8 mouse cellular contexts compared by ENCODE assay signal in genomic region chr12:65075085-65075732, GRCm38 (mm10). TPM values are rescaled to one million over a fixed set of nuclear protein-coding genes. Genes with fewer than 3 reads are reported as not detected.
DNase-seq lines count a peak whose midpoint lies in the region; ATAC-seq and TF ChIP-seq lines count a peak whose summit lies in the region.

Fancm (plus strand) TSS chr12:65075603.

- dilution Hi-C loops in CH12.LX (cut with MboI; ENCODE audit: extremely low pct_ligation_motif_present, extremely low pct_unique_long_range_greater_than_20kb, low sequenced_read_pairs) = no loop called here

- peak; percentile 93 for DNase-seq in CH12.LX (ENCODE audit: extremely low read depth)
- peak; percentile 91 for DNase-seq in c-Kit-positive CD71-positive TER-119-negative erythroid progenitor cells, embryonic 14.5 days (ENCODE audit: low read depth)
- DNase-seq in forebrain, embryonic 11.5 days (ENCODE audit: low spot score) = peak; percentile 91
- peak; percentile 94 for DNase-seq in kidney, postnatal 36 days
- DNase-seq in telencephalon, adult 2 months (ENCODE audit: low read depth, low spot score) = peak; percentile 84

- peak; percentile 42 for ATAC-seq in forebrain, embryonic 11.5 days (replicated peaks; ENCODE audit: low FRiP score)
- peak; percentile 43 for ATAC-seq in heart, embryonic 16.5 days (replicated peaks; ENCODE audit: extremely low read depth, insufficient read depth, low FRiP score)
- ATAC-seq in liver, embryonic 15.5 days (ENCODE audit: insufficient read depth) = peak; percentile 29
- peak; percentile 35 for ATAC-seq in neural tube, embryonic 12.5 days (ENCODE audit: low FRiP score, low read depth)

- in situ Hi-C loops in CH12.LX (cut with MboI; ENCODE audit: low pct_ligation_motif_present, low pct_unique_long_range_greater_than_20kb, low sequenced_read_pairs) = no loop called here

- peak; percentile 96 for TF ChIP-seq POLR2A in CH12.LX (IDR thresholded peaks at IDR 0.05; ENCODE audit: low read depth, low read length)

- H3K4me2 ChIP-seq in CH12.LX (ENCODE audit: insufficient read depth, low read depth, poor library complexity, severe bottlenecking) = peak within 1 kb of the TSS; percentile 74
- peak within 1 kb of the TSS; percentile 67 for H3K4me2 ChIP-seq in forebrain, embryonic 11.5 days (ENCODE audit: low read depth, low read length, severe bottlenecking)
- peak within 1 kb of the TSS; percentile 87 for H3K4me2 ChIP-seq in heart, embryonic 16.5 days (ENCODE audit: low read depth, low read length)
- peak within 1 kb of the TSS; percentile 92 for H3K4me2 ChIP-seq in liver, embryonic 15.5 days
- peak within 1 kb of the TSS; percentile 79 for H3K4me2 ChIP-seq in neural tube, embryonic 12.5 days (replicated peaks)

- no peak for TF ChIP-seq RAD21 in CH12.LX (IDR thresholded peaks at IDR 0.05; ENCODE audit: low read depth, low read length)

- TF ChIP-seq EP300 in CH12.LX (IDR thresholded peaks at IDR 0.05; ENCODE audit: low read length) = no peak

- peaks cover 4 to 23% of the 10 kb centered on the region in 2 experiments for H3K36me3 ChIP-seq in CH12.LX (replicated peaks in 1 of 2; ENCODE audit: control insufficient read depth in 1 of 2, insufficient read depth in 1 of 2, low read length in 1 of 2)
- no peaks in the 10 kb centered on the region for H3K36me3 ChIP-seq in forebrain, embryonic 11.5 days (ENCODE audit: control insufficient read depth, insufficient read depth, low read length)
- peaks cover 5% of the 10 kb centered on the region; the same call in 1 of the 2 replicates for H3K36me3 ChIP-seq in heart, embryonic 16.5 days (ENCODE audit: control insufficient read depth, insufficient read depth)
- H3K36me3 ChIP-seq in liver, embryonic 15.5 days (replicated peaks) = peaks cover 12% of the 10 kb centered on the region
- H3K36me3 ChIP-seq in neural tube, embryonic 12.5 days = peaks cover 3% of the 10 kb centered on the region

- H3K4me3 ChIP-seq in CH12.LX (replicated peaks in 1 of 3; ENCODE audit: low read depth in 2 of 3, low read length in 2 of 3, poor library complexity in 1 of 3) = peak within 1 kb of the TSS; percentile 92 to 95 (median 94)
- H3K4me3 ChIP-seq in forebrain, embryonic 11.5 days (ENCODE audit: low read depth, low read length) = peak within 1 kb of the TSS; percentile 87
- H3K4me3 ChIP-seq in heart, embryonic 16.5 days (ENCODE audit: low read length) = peak within 1 kb of the TSS; percentile 79
- H3K4me3 ChIP-seq in liver, embryonic 15.5 days (replicated peaks) = peak within 1 kb of the TSS; percentile 94
- peak within 1 kb of the TSS; percentile 91 for H3K4me3 ChIP-seq in neural tube, embryonic 12.5 days

- no peak for TF ChIP-seq CTCF in CH12.LX (conservative IDR thresholded peaks at IDR 0.05 in 1 of 2, IDR thresholded peaks at IDR 0.05 in 1 of 2; ENCODE audit: low read depth in 2 of 2, low read length in 2 of 2)

- H3K27ac ChIP-seq in CH12.LX (ENCODE audit: insufficient read depth, low read depth) = peak within 1 kb of the TSS; percentile 55
- H3K27ac ChIP-seq in forebrain, embryonic 11.5 days (ENCODE audit: low read depth, low read length) = peak within 1 kb of the TSS; percentile 51; the same call in 1 of the 2 replicates
- peak within 1 kb of the TSS; percentile 95 for H3K27ac ChIP-seq in heart, embryonic 16.5 days (ENCODE audit: low read length)
- H3K27ac ChIP-seq in liver, embryonic 15.5 days (replicated peaks) = peak within 1 kb of the TSS; percentile 90
- peak within 1 kb of the TSS; percentile 81 for H3K27ac ChIP-seq in neural tube, embryonic 12.5 days

- H3K4me1 ChIP-seq in CH12.LX (ENCODE audit: control insufficient read depth in 1 of 2, insufficient read depth in 2 of 2) = peaks cover 4 to 28% of the 10 kb centered on the region in 2 experiments; a peak in 3 of 4 replicates
- 0 out of 2 replicates have a peak, but pooled peaks cover 6% of the 10 kb centered on the region for H3K4me1 ChIP-seq in forebrain, embryonic 11.5 days (replicated peaks; ENCODE audit: control insufficient read depth, insufficient read depth, low read length)
- peaks cover 28% of the 10 kb centered on the region for H3K4me1 ChIP-seq in heart, embryonic 16.5 days (ENCODE audit: control insufficient read depth, insufficient read depth, low read length)
- peaks cover 46% of the 10 kb centered on the region for H3K4me1 ChIP-seq in liver, embryonic 15.5 days (replicated peaks)
- peaks cover 20% of the 10 kb centered on the region for H3K4me1 ChIP-seq in neural tube, embryonic 12.5 days

- H3K9ac ChIP-seq in CH12.LX (ENCODE audit: insufficient read depth, low read depth) = peak within 1 kb of the TSS; percentile 86
- peak within 1 kb of the TSS; percentile 80 for H3K9ac ChIP-seq in forebrain, embryonic 11.5 days (ENCODE audit: low read length)
- peak within 1 kb of the TSS; percentile 96 for H3K9ac ChIP-seq in heart, embryonic 16.5 days (ENCODE audit: low read length)
- peak within 1 kb of the TSS; percentile 86 for H3K9ac ChIP-seq in liver, embryonic 15.5 days
- peak within 1 kb of the TSS; percentile 89 for H3K9ac ChIP-seq in neural tube, embryonic 12.5 days

- no peaks in the 10 kb centered on the region for H3K27me3 ChIP-seq in CH12.LX (replicated peaks)
- no peaks in the 10 kb centered on the region for H3K27me3 ChIP-seq in forebrain, embryonic 11.5 days (ENCODE audit: control insufficient read depth, insufficient read depth, low read length)
- no peaks in the 10 kb centered on the region for H3K27me3 ChIP-seq in heart, embryonic 16.5 days (ENCODE audit: control insufficient read depth, insufficient read depth, low read length)
- no peaks in the 10 kb centered on the region for H3K27me3 ChIP-seq in liver, embryonic 15.5 days
- no peaks in the 10 kb centered on the region for H3K27me3 ChIP-seq in neural tube, embryonic 12.5 days (replicated peaks)

- WGBS in forebrain, embryonic 11.5 days = 2% methylated on average over 39 of the region's 39 CpGs
- WGBS in heart, embryonic 16.5 days = 2% methylated on average over 39 of the region's 39 CpGs
- 2% methylated on average over 39 of the region's 39 CpGs for WGBS in liver, embryonic 15.5 days (ENCODE audit: insufficient replicate concordance)
- WGBS in neural tube, embryonic 12.5 days = 3% methylated on average over 39 of the region's 39 CpGs

- H3K9me3 ChIP-seq in CH12.LX (replicated peaks; ENCODE audit: low read length) = no peaks in the 10 kb centered on the region
- no peaks in the 10 kb centered on the region for H3K9me3 ChIP-seq in forebrain, embryonic 11.5 days (ENCODE audit: control insufficient read depth, low read length)
- H3K9me3 ChIP-seq in heart, embryonic 16.5 days (replicated peaks; ENCODE audit: control insufficient read depth, low read length) = no peaks in the 10 kb centered on the region
- no peaks in the 10 kb centered on the region for H3K9me3 ChIP-seq in liver, embryonic 15.5 days (replicated peaks)
- H3K9me3 ChIP-seq in neural tube, embryonic 12.5 days = no peaks in the 10 kb centered on the region

- H3K79me2 ChIP-seq in CH12.LX (replicated peaks; ENCODE audit: control insufficient read depth, extremely low read depth, insufficient read depth, poor library complexity, severe bottlenecking) = peaks cover 45% of the 10 kb centered on the region

TF ChIP-seq in CH12.LX, 34 proteins besides CTCF, POLR2A, EP300 and RAD21 (continues in another document):
- no peak for TF ChIP-seq USF2 (conservative IDR thresholded peaks at IDR 0.05; ENCODE audit: low read depth, low read length)
- TF ChIP-seq USF1 (IDR thresholded peaks at IDR 0.05; ENCODE audit: low read depth, low read length) = no peak
- TF ChIP-seq ELF1 (IDR thresholded peaks at IDR 0.05; ENCODE audit: low read depth, low read length) = peak; percentile 93
- no peak for TF ChIP-seq ETS1 (conservative IDR thresholded peaks at IDR 0.05; ENCODE audit: low read depth, low read length)
- 0 out of 2 replicates have a peak, but pooled peaks have one; percentile 6 for TF ChIP-seq MEF2A (IDR thresholded peaks at IDR 0.05; ENCODE audit: borderline replicate concordance, low read depth, low read length)
- TF ChIP-seq ZMIZ1 (IDR thresholded peaks at IDR 0.05; ENCODE audit: low read depth, low read length) = peak; percentile 54; the same call in 1 of the 2 replicates
- peak; percentile 36; the same call in 1 of the 2 replicates for TF ChIP-seq MAFK (IDR thresholded peaks at IDR 0.05; ENCODE audit: insufficient replicate concordance, low read length)
- TF ChIP-seq GABPA (IDR thresholded peaks at IDR 0.05; ENCODE audit: insufficient replicate concordance, low read depth, low read length) = no peak
- TF ChIP-seq IRF4 (IDR thresholded peaks at IDR 0.05; ENCODE audit: low read depth, low read length) = no peak
- no peak for TF ChIP-seq ZNF384 (IDR thresholded peaks at IDR 0.05; ENCODE audit: low read depth, low read length)
- peak; percentile 15; the same call in 1 of the 2 replicates for TF ChIP-seq MAX (IDR thresholded peaks at IDR 0.05; ENCODE audit: low read length)
- peak; percentile 86 for TF ChIP-seq NELFE (IDR thresholded peaks at IDR 0.05; ENCODE audit: low read depth, low read length)
- TF ChIP-seq ZKSCAN1 (IDR thresholded peaks at IDR 0.05; ENCODE audit: borderline replicate concordance, low read depth, low read length) = no peak
- TF ChIP-seq JUND (conservative IDR thresholded peaks at IDR 0.05; ENCODE audit: low read depth, low read length) = no peak
- no peak for TF ChIP-seq MYC (IDR thresholded peaks at IDR 0.05; ENCODE audit: low read depth, low read length)
- TF ChIP-seq BHLHE40 (IDR thresholded peaks at IDR 0.05; ENCODE audit: low read depth, low read length) = no peak
- peak; percentile 88 for TF ChIP-seq TBP (conservative IDR thresholded peaks at IDR 0.05; ENCODE audit: low read depth, low read length)
- TF ChIP-seq MXI1 (IDR thresholded peaks at IDR 0.05; ENCODE audit: low read depth, low read length) = peak; percentile 47; the same call in 1 of the 2 replicates
- TF ChIP-seq MAZ (IDR thresholded peaks at IDR 0.05; ENCODE audit: low read depth, low read length) = no peak
- peak; percentile 68 for TF ChIP-seq TCF12 (IDR thresholded peaks at IDR 0.05; ENCODE audit: low read depth, low read length)
- TF ChIP-seq PAX5 (IDR thresholded peaks at IDR 0.05; ENCODE audit: low read length) = no peak
- no peak for TF ChIP-seq ZC3H11A (IDR thresholded peaks at IDR 0.05; ENCODE audit: low read depth, low read length)
- peak; percentile 19; the same call in 1 of the 2 replicates for TF ChIP-seq CHD2 (IDR thresholded peaks at IDR 0.05; ENCODE audit: low read length)

RNA-seq across cellular contexts. Expression of gene Fancm, which starts in this region (rescaled TPM):
- total RNA-seq in CH12.LX (2012; rRNA removed) (11.7 and 13.3 TPM in 2 replicates), CH12.LX (2014; rRNA removed) (13.7 TPM in 2 replicates)
- 15.4 and 16.5 TPM in 2 replicates for polyA plus RNA-seq in CH12.LX (2012; ENCODE audit: insufficient read length, low read depth)
- polyA plus RNA-seq in forebrain, embryonic 11.5 days (2014; fragmentation: Nextera tagmentation; extraction: Ambion mirVana) = 12.1 and 13.2 TPM in 2 replicates
- polyA plus RNA-seq in heart, embryonic 16.5 days (2015; fragmentation: Nextera tagmentation; extraction: Ambion mirVana) = 5.0 TPM in 2 replicates
- polyA plus RNA-seq in liver, embryonic 15.5 days (2015; fragmentation: Nextera tagmentation; extraction: Ambion mirVana) = 5.4 and 6.0 TPM in 2 replicates
- 12.1 and 15.8 TPM in 2 replicates for polyA plus RNA-seq in neural tube, embryonic 12.5 days (2016; fragmentation: Nextera tagmentation; extraction: Ambion mirVana)

Comparison
In these comparisons a context has a peak if more than half of its experiments do, and no peak if none do; other contexts are left out.
1. Peak in every context shown above with its lines: DNase-seq, ATAC-seq, H3K4me3 ChIP-seq and H3K27ac ChIP-seq.